Mouse (Mus musculus) kidney, embryonic 14.5 days (tissue): Measurements from ENCODE around the gene Psenen. TPM values are rescaled to one million over a fixed set of nuclear protein-coding genes. Genes with fewer than 3 reads are reported as not detected.

Experiments used
- ATAC-seq: fragments of 200-750 bp; cut with Nextera tagmentation; 2 replicates; pipeline ENCODE4 v1.8.0; 2017; ENCODE audit warnings: moderate number of reproducible peaks, mild to moderate bottlenecking, moderate TSS enrichment, moderate library complexity; ENCODE audit not compliant: low FRiP score, low TSS enrichment
- H3K27ac ChIP-seq: fragments of 300-500 bp; sonication (generic); 2 replicates; pipeline ENCODE4 v1.5.1; 2014; ENCODE audit warnings: low read depth, mild to moderate bottlenecking, low read length, moderate library complexity, mixed read lengths
- H3K27me3 ChIP-seq: fragments of 300-500 bp; sonication (generic); 2 replicates; pipeline ENCODE4 v1.6.1; 2014; ENCODE audit warnings: mild to moderate bottlenecking, low read length; ENCODE audit not compliant: control insufficient read depth, insufficient read depth
- H3K36me3 ChIP-seq: fragments of 300-500 bp; sonication (generic); 2 replicates; pipeline ENCODE4 v1.6.1; 2014; ENCODE audit warnings: low read length, mixed read lengths; ENCODE audit not compliant: control insufficient read depth, insufficient read depth
- H3K4me1 ChIP-seq: fragments of 300-500 bp; sonication (generic); 2 replicates; pipeline ENCODE4 v1.6.1; 2014; ENCODE audit warnings: low read length, mixed read lengths; ENCODE audit not compliant: control insufficient read depth, insufficient read depth
- H3K4me2 ChIP-seq: fragments of 300-500 bp; sonication (generic); replicated peaks from 2 replicates; pipeline ENCODE4 v1.6.1; 2014; ENCODE audit warnings: low read depth, mild to moderate bottlenecking, low read length
- H3K4me3 ChIP-seq: fragments of 300-500 bp; sonication (generic); 2 replicates; pipeline ENCODE4 v1.5.1; 2014; ENCODE audit warnings: mild to moderate bottlenecking, low read length
- H3K9ac ChIP-seq: fragments of 300-500 bp; sonication (generic); 2 replicates; pipeline ENCODE4 v1.6.1; 2014; ENCODE audit warnings: low read depth, mild to moderate bottlenecking, low read length, moderate library complexity
- H3K9me3 ChIP-seq: fragments of 300-500 bp; sonication (generic); 2 replicates; pipeline ENCODE4 v1.6.1; 2016; ENCODE audit warnings: low read length; ENCODE audit not compliant: control insufficient read depth
- WGBS: fragments of 180-500 bp; shearing (Covaris S2); extraction: QIAGEN DNeasy Blood & Tissue Kit; methylation state at CpG from one replicate; pipeline ENCODE4 v1.1.7; 2014; 5-methylcytosine and 5-hydroxymethylcytosine counted together
- microRNA-seq: library from miRNA; unstranded; fragments of <30 nt; microRNA quantifications from one replicate; pipeline ENCODE4, GENCODE M21; 2016
- polyA plus RNA-seq: library from polyadenylated mRNA; unstranded; fragments of >200 nt; fragmentation: Nextera tagmentation; extraction: Ambion mirVana; gene quantifications from 2 replicates; pipeline ENCODE4 v1.2.1, GENCODE M21; 2014

Gene Psenen
- polyA plus RNA-seq, 1 experiment from 2014 or later: 121 TPM

GRCm38 (mm10) chr7:30518325-30518724, 45.1 kb downstream of the Psenen start:
- ATAC-seq: no peak
- H3K4me2 ChIP-seq: no peak overlapping the region
- WGBS: 43% methylated on average over 8 of the region's 8 CpGs
- H3K9me3 ChIP-seq: no peaks in the 10 kb centered on the region
- no peak overlapping the region for H3K4me3 ChIP-seq
- no peaks in the 10 kb centered on the region for H3K27me3 ChIP-seq
- no peak overlapping the region for H3K9ac ChIP-seq
- no peaks in the 10 kb centered on the region for H3K4me1 ChIP-seq
- H3K27ac ChIP-seq: no peak overlapping the region
- H3K36me3 ChIP-seq: peaks cover under 1% of the 10 kb centered on the region; the same call in 1 of the 2 replicates

GRCm38 (mm10) chr7:30515003-30515760, 48.2 kb downstream of the Psenen start:
- H3K9ac ChIP-seq: no peak overlapping the region
- no peak overlapping the region for H3K27ac ChIP-seq
- ATAC-seq: no peak
- WGBS: 57% methylated on average over 24 of the region's 24 CpGs
- H3K36me3 ChIP-seq: no peaks in the 10 kb centered on the region
- H3K9me3 ChIP-seq: no peaks in the 10 kb centered on the region
- no peaks in the 10 kb centered on the region for H3K4me1 ChIP-seq
- H3K27me3 ChIP-seq: no peaks in the 10 kb centered on the region
- no peak overlapping the region for H3K4me2 ChIP-seq
- no peak overlapping the region for H3K4me3 ChIP-seq

Small RNAs within 50 kb of the gene (microRNA-seq; reads per million reads assigned to microRNA genes)
- gene Gm38670: 1.7 reads per million
- 0.84 reads per million for gene Mir3569

Other genes with a start within 250 kb of the Psenen start
- 43.5 and 72.9 TPM in 2 replicates for gene Syne4, start 248.8 kb downstream of the Psenen start, polyA plus RNA-seq
- not detected in 2 replicates for gene E130208F15Rik, start 241.9 kb downstream of the Psenen start, polyA plus RNA-seq
- gene Sdhaf1, start 239.7 kb downstream of the Psenen start, polyA plus RNA-seq: 20.6 and 21.5 TPM in 2 replicates
- 5.8 and 7.2 TPM in 2 replicates for gene Lrfn3, start 200.9 kb downstream of the Psenen start, polyA plus RNA-seq
- gene Tyrobp, start 149.9 kb downstream of the Psenen start, polyA plus RNA-seq: 23.8 and 26.7 TPM in 2 replicates
- gene Hcst, start 143.8 kb downstream of the Psenen start, polyA plus RNA-seq: 0.57 and 1.0 TPM in 2 replicates
- 1.1 and 1.9 TPM in 2 replicates for gene Nfkbid, start 141.9 kb downstream of the Psenen start, polyA plus RNA-seq
- gene Aplp1, start 118.1 kb downstream of the Psenen start, polyA plus RNA-seq: 16.7 and 19.0 TPM in 2 replicates
- 0.20 and 0.54 TPM in 2 replicates for gene Kirrel2, start 105.9 kb downstream of the Psenen start, polyA plus RNA-seq
- 2.7 and 3.0 TPM in 2 replicates for gene Nphs1, start 105.3 kb downstream of the Psenen start, polyA plus RNA-seq
- 0.94 and 2.3 TPM in 2 replicates for gene Prodh2, start 70.0 kb downstream of the Psenen start, polyA plus RNA-seq
- gene Arhgap33, start 28.6 kb downstream of the Psenen start, polyA plus RNA-seq: 13.4 and 17.3 TPM in 2 replicates
- 8.9 and 9.2 TPM in 2 replicates for gene Hspb6, start 11.4 kb downstream of the Psenen start, polyA plus RNA-seq
- gene Proser3, start 11.3 kb downstream of the Psenen start, polyA plus RNA-seq: 15.2 and 25.0 TPM in 2 replicates
- 38.5 and 48.0 TPM in 2 replicates for gene Lin37, start 3.8 kb downstream of the Psenen start, polyA plus RNA-seq
- gene U2af1l4, start 326 bp downstream of the Psenen start, polyA plus RNA-seq: 109 and 119 TPM in 2 replicates
- 8.0 and 11.3 TPM in 2 replicates for gene Gm49396, start 283 bp downstream of the Psenen start, polyA plus RNA-seq
- gene Igflr1, start 1.8 kb upstream of the Psenen start, polyA plus RNA-seq: 2.9 and 3.7 TPM in 2 replicates
- 12.3 and 13.6 TPM in 2 replicates for gene Kmt2b, start 25.1 kb upstream of the Psenen start, polyA plus RNA-seq
- gene Zbtb32, start 35.3 kb upstream of the Psenen start, polyA plus RNA-seq: 0.21 and 0.22 TPM in 2 replicates
- gene Upk1a, start 49.2 kb upstream of the Psenen start, polyA plus RNA-seq: 2.2 and 2.3 TPM in 2 replicates
- 961 and 1,287 TPM in 2 replicates for gene Cox6b1, start 62.5 kb upstream of the Psenen start, polyA plus RNA-seq
- gene Etv2, start 72.2 kb upstream of the Psenen start, polyA plus RNA-seq: not detected in 2 replicates
- 93.4 and 111 TPM in 2 replicates for gene Rbm42, start 86.7 kb upstream of the Psenen start, polyA plus RNA-seq
- 45.8 and 58.6 TPM in 2 replicates for gene Haus5, start 101.4 kb upstream of the Psenen start, polyA plus RNA-seq
- not detected in 2 replicates for gene Pmis2, start 108.0 kb upstream of the Psenen start, polyA plus RNA-seq
- not detected in 2 replicates for gene 2200002J24Rik, start 135.3 kb upstream of the Psenen start, polyA plus RNA-seq
- 1.2 and 1.3 TPM in 2 replicates for gene Atp4a, start 148.6 kb upstream of the Psenen start, polyA plus RNA-seq
- 202 and 206 TPM in 2 replicates for gene Tmem147, start 165.9 kb upstream of the Psenen start, polyA plus RNA-seq
- 0.61 and 1.6 TPM in 2 replicates for gene Gapdhs, start 180.1 kb upstream of the Psenen start, polyA plus RNA-seq
- 1.1 and 1.6 TPM in 2 replicates for gene Sbsn, start 187.8 kb upstream of the Psenen start, polyA plus RNA-seq
- 0.74 and 0.95 TPM in 2 replicates for gene Dmkn, start 200.1 kb upstream of the Psenen start, polyA plus RNA-seq
- not detected in 2 replicates for gene Krtdap, start 224.3 kb upstream of the Psenen start, polyA plus RNA-seq